Mouse (Mus musculus): Measurements from ENCODE around the gene Prdx6b.

The Prdx6b gene

GRCm38 (mm10) chr2:80327272-80327671, 35.0 kb downstream of the Prdx6b start:
- DNase-seq, result no peak

GRCm38 (mm10) chr2:80328961-80329653, 36.8 kb downstream of the Prdx6b start:
- no peak for DNase-seq

- no peak for DNase-seq
Observed at GRCm38 (mm10) chr2:80340537-80340936, 48.3 kb downstream of the Prdx6b start.
